Mouse (Mus musculus) spleen, adult 2 months (tissue): ENCODE measurements around the gene Morc1.

Experiments used
- CTCF ChIP-seq: fragments of 200-500 bp; IDR thresholded peaks from 2 replicates; pipeline ENCODE4 v1.5.1; 2011; ENCODE audit warnings: mild to moderate bottlenecking, inconsistent platforms; ENCODE audit not compliant: insufficient read depth, insufficient read length, insufficient replicate concordance; ENCODE audit errors: extremely low read depth
- POLR2A ChIP-seq: fragments of 200-500 bp; IDR thresholded peaks from 2 replicates; pipeline ENCODE4 v1.6.1; 2011; ENCODE audit warnings: low read depth, low read length, inconsistent platforms

DNA sequence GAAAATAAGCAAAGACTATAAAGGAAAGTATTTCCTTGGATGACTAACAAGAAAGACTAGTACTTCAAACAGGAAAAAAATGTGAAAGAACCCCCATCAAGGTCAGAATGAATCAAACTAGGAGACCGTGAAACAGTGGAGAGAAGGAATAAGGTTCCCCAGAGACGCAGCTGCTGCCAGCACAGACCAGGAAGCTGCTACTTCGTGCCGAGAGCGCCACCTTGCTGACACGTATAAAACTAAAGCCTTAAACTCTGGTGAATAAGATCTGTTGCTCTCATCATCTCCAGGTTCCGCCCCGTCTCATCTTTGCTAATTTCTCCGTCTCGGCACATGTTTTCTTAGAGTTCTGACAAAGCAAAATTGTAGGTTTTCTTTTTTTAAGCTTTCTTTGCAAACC, 244.6 kb downstream of the Morc1 start:
- TF ChIP-seq POLR2A (no peak), CTCF (peak; percentile 58; the same call in 1 of the 2 replicates)
